Mouse (Mus musculus): ENCODE results near the gene Lrrc20. TPM values are rescaled to one million over a fixed set of nuclear protein-coding genes. Genes with fewer than 3 reads are reported as not detected.
"Not testable (repeated sequence)": the region's sequence is repeated elsewhere in the genome, so short reads cannot be mapped to it uniquely, and the experiment has no call there.

The Lrrc20 gene
- polyA plus RNA-seq, 2 experiments, result 6.1 to 6.4 TPM

- ATAC-seq (ENCODE audit: insufficient read depth), result no peak
- H3K27ac ChIP-seq, result no peak overlapping the region
- 43% methylated on average over 9 of the region's 9 CpGs for WGBS (ENCODE audit: insufficient replicate concordance)
- no peak overlapping the region for H3K4me2 ChIP-seq (ENCODE audit: low read depth)
- H3K9ac ChIP-seq (replicated peaks), result no peak overlapping the region
- H3K36me3 ChIP-seq (replicated peaks; ENCODE audit: control insufficient read depth, insufficient read depth, low read depth), result no peaks in the 10 kb centered on the region
- no peak for TF ChIP-seq EP300 (IDR thresholded peaks at IDR 0.05; ENCODE audit: low read depth)
- TF ChIP-seq CTCF (IDR thresholded peaks at IDR 0.05; ENCODE audit: low read depth), result no peak
- no peaks in the 10 kb centered on the region for H3K9me3 ChIP-seq (ENCODE audit: control insufficient read depth, low read length)
- 0 out of 4 replicates have a peak, but pooled peaks cover 0 to 1% of the 10 kb centered on the region in 2 experiments for H3K4me1 ChIP-seq (replicated peaks; ENCODE audit: control insufficient read depth in 2 of 2, insufficient read depth in 2 of 2, low read length in 1 of 2)
- no peak overlapping the region for H3K4me3 ChIP-seq (ENCODE audit: insufficient read depth in 1 of 2, low read depth in 2 of 2, low read length in 2 of 2)
- peaks cover 19% of the 10 kb centered on the region for H3K27me3 ChIP-seq (ENCODE audit: control insufficient read depth, insufficient read depth, low read length)
- DNase-seq (ENCODE audit: low read depth in 3 of 3, low spot score in 3 of 3), result no peak
Measured at GRCm38 (mm10) chr10:61621681-61622080, 146.1 kb downstream of the Lrrc20 start.

- not testable (repeated sequence) for H3K4me2 ChIP-seq (ENCODE audit: low read depth); H3K9me3 ChIP-seq (ENCODE audit: control insufficient read depth, low read length); H3K9ac ChIP-seq (replicated peaks); ATAC-seq (ENCODE audit: insufficient read depth); H3K4me3 ChIP-seq (ENCODE audit: insufficient read depth in 1 of 2, low read depth in 2 of 2, low read length in 2 of 2); H3K4me1 ChIP-seq (replicated peaks; ENCODE audit: control insufficient read depth in 2 of 2, insufficient read depth in 2 of 2, low read length in 1 of 2); H3K36me3 ChIP-seq (replicated peaks; ENCODE audit: control insufficient read depth, insufficient read depth, low read depth); H3K27ac ChIP-seq; DNase-seq (ENCODE audit: low read depth in 3 of 3, low spot score in 3 of 3)
- 43% methylated on average over 3 of the region's 3 CpGs for WGBS (ENCODE audit: insufficient replicate concordance)
- peaks cover 19% of the 10 kb centered on the region for H3K27me3 ChIP-seq (ENCODE audit: control insufficient read depth, insufficient read depth, low read length)
- peak; percentile 39 for TF ChIP-seq CTCF (IDR thresholded peaks at IDR 0.05; ENCODE audit: low read depth)
Measured at GRCm38 (mm10) chr10:61623874-61624273, 148.3 kb downstream of the Lrrc20 start.

GRCm38 (mm10) chr10:61624771-61625170 lies 149.2 kb downstream of the Lrrc20 start:
- TF ChIP-seq CTCF (IDR thresholded peaks at IDR 0.05; ENCODE audit: low read depth) (no peak), EP300 (IDR thresholded peaks at IDR 0.05; ENCODE audit: low read depth) (no peak)
- H3K9ac ChIP-seq (replicated peaks), result no peak overlapping the region
- no peak overlapping the region for H3K4me3 ChIP-seq (ENCODE audit: insufficient read depth in 1 of 2, low read depth in 2 of 2, low read length in 2 of 2)
- no peaks in the 10 kb centered on the region for H3K36me3 ChIP-seq (replicated peaks; ENCODE audit: control insufficient read depth, insufficient read depth, low read depth)
- DNase-seq (ENCODE audit: low read depth in 3 of 3, low spot score in 3 of 3) (no peak), ATAC-seq (ENCODE audit: insufficient read depth) (no peak)
- H3K27me3 ChIP-seq (ENCODE audit: control insufficient read depth, insufficient read depth, low read length), result peaks cover 19% of the 10 kb centered on the region
- no peaks in the 10 kb centered on the region for H3K9me3 ChIP-seq (ENCODE audit: control insufficient read depth, low read length)
- 0 out of 4 replicates have a peak, but pooled peaks cover 0 to 1% of the 10 kb centered on the region in 2 experiments for H3K4me1 ChIP-seq (replicated peaks; ENCODE audit: control insufficient read depth in 2 of 2, insufficient read depth in 2 of 2, low read length in 1 of 2)
- H3K27ac ChIP-seq, result no peak overlapping the region
- no peak overlapping the region for H3K4me2 ChIP-seq (ENCODE audit: low read depth)
- WGBS (ENCODE audit: insufficient replicate concordance), result 36% methylated on average over 5 of the region's 5 CpGs

DNA sequence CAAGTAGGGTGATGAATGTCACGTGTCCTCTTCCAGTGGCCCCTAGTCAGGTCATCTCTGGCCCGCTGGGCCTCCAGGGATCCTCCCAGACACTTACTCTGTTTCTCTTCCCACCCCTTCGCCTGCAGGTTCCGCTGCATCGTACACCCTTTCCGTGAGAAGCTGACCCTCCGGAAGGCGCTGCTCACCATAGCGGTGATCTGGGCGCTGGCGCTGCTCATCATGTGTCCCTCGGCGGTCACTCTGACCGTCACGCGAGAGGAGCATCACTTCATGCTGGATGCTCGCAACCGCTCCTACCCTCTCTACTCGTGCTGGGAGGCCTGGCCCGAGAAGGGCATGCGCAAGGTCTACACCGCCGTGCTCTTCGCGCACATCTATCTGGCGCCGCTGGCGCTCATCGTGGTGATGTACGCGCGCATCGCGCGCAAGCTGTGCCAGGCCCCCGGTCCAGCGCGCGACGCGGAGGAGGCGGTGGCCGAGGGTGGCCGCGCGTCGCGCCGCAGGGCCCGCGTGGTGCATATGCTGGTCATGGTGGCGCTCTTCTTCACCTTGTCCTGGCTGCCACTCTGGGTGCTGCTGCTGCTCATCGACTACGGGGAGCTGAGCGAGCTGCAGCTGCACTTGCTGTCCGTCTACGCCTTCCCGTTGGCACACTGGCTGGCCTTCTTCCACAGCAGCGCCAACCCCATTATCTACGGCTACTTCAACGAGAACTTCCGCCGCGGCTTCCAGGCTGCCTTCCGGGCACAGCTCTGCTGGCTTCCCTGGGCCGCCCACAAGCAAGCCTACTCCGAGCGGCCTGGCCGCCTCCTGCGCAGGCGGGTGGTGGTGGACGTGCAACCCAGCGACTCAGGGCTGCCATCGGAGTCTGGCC lies 150.0 kb downstream of the Lrrc20 start:
- ATAC-seq (ENCODE audit: insufficient read depth), result no peak
- no peak overlapping the region for H3K9ac ChIP-seq (replicated peaks)

DNA sequence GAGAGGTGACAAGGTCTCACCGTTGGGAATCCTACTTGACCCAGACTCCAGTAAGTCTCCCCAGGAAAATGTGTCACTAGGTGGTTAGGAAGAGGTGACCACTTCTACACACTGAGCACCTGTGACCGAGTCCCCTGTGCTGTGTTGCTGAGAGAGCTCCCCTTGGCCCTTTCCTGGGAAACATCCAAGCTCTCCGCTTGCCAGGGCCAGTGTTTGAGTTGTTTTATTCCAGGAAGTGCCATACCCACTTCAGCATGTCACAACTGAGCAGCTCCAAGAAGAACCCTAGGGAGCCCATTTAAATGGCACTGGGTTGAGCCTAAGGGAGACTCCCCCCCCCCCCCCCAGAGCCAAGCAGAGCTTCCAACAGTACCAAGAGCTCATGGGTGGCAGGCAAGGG lies 150.9 kb downstream of the Lrrc20 start:
- Histone ChIP-seq H3K27me3 (ENCODE audit: control insufficient read depth, insufficient read depth, low read length) (peaks cover 19% of the 10 kb centered on the region), H3K9me3 (ENCODE audit: control insufficient read depth, low read length) (no peaks in the 10 kb centered on the region), H3K36me3 (replicated peaks; ENCODE audit: control insufficient read depth, insufficient read depth, low read depth) (no peaks in the 10 kb centered on the region), H3K27ac (no peak overlapping the region), H3K4me1 (replicated peaks; ENCODE audit: control insufficient read depth in 2 of 2, insufficient read depth in 2 of 2, low read length in 1 of 2) (0 out of 4 replicates have a peak, but pooled peaks cover 0 to 1% of the 10 kb centered on the region in 2 experiments), H3K4me2 (ENCODE audit: low read depth) (no peak overlapping the region), H3K9ac (replicated peaks) (no peak overlapping the region), H3K4me3 (ENCODE audit: insufficient read depth in 1 of 2, low read depth in 2 of 2, low read length in 2 of 2) (no peak overlapping the region)
- 69% methylated on average over 3 of the region's 3 CpGs for WGBS (ENCODE audit: insufficient replicate concordance)
- no peak for TF ChIP-seq EP300 (IDR thresholded peaks at IDR 0.05; ENCODE audit: low read depth)
- no peak for TF ChIP-seq CTCF (IDR thresholded peaks at IDR 0.05; ENCODE audit: low read depth)
- DNase-seq (ENCODE audit: low read depth in 3 of 3, low spot score in 3 of 3) (no peak), ATAC-seq (ENCODE audit: insufficient read depth) (no peak)

More for the DNA sequence above, 150.0 kb downstream of the Lrrc20 start:
- peak overlapping the region; percentile 2 to 12 for H3K4me3 ChIP-seq (ENCODE audit: insufficient read depth in 1 of 2, low read depth in 2 of 2, low read length in 2 of 2)
- 0 out of 4 replicates have a peak, but pooled peaks cover 0 to 1% of the 10 kb centered on the region in 2 experiments for H3K4me1 ChIP-seq (replicated peaks; ENCODE audit: control insufficient read depth in 2 of 2, insufficient read depth in 2 of 2, low read length in 1 of 2)
- WGBS (ENCODE audit: insufficient replicate concordance), result 2% methylated on average over 74 of the region's 74 CpGs
- H3K27ac ChIP-seq, result no peak overlapping the region
- no peaks in the 10 kb centered on the region for H3K9me3 ChIP-seq (ENCODE audit: control insufficient read depth, low read length)
- peak overlapping the region; percentile 32 for H3K4me2 ChIP-seq (ENCODE audit: low read depth)
- no peak for TF ChIP-seq CTCF (IDR thresholded peaks at IDR 0.05; ENCODE audit: low read depth)
- no peak for TF ChIP-seq EP300 (IDR thresholded peaks at IDR 0.05; ENCODE audit: low read depth)
- no peaks in the 10 kb centered on the region for H3K36me3 ChIP-seq (replicated peaks; ENCODE audit: control insufficient read depth, insufficient read depth, low read depth)
- DNase-seq (ENCODE audit: low read depth in 3 of 3, low spot score in 3 of 3), result no peak
- peaks cover 19% of the 10 kb centered on the region for H3K27me3 ChIP-seq (ENCODE audit: control insufficient read depth, insufficient read depth, low read length)

All from liver, embryonic 14.5 days (tissue).